Mouse (Mus musculus): ENCODE measurements around the gene Tuba8. TPM values are rescaled to one million over a fixed set of nuclear protein-coding genes. Genes with fewer than 3 reads are reported as not detected.

The Tuba8 gene
- polyA plus RNA-seq, 1 experiment from 2014 or later = 0.25 TPM

Other genes starting within 250 kb of the Tuba8 start
- 28.1 TPM in 2 replicates for gene Mical3, start 79.7 kb upstream of the Tuba8 start, polyA plus RNA-seq (2015; fragmentation: Nextera tagmentation; extraction: Ambion mirVana)
- gene Pex26, start 27.0 kb upstream of the Tuba8 start, polyA plus RNA-seq (2015; fragmentation: Nextera tagmentation; extraction: Ambion mirVana) = 12.3 and 13.5 TPM in 2 replicates
- 1.0 and 2.9 TPM in 2 replicates for gene Usp18, start 35.2 kb downstream of the Tuba8 start, polyA plus RNA-seq (2015; fragmentation: Nextera tagmentation; extraction: Ambion mirVana)
- 34.5 and 38.2 TPM in 2 replicates for gene Slc6a13, start 89.5 kb downstream of the Tuba8 start, polyA plus RNA-seq (2015; fragmentation: Nextera tagmentation; extraction: Ambion mirVana)
- 0.63 and 0.89 TPM in 2 replicates for gene Slc6a12, start 132.4 kb downstream of the Tuba8 start, polyA plus RNA-seq (2015; fragmentation: Nextera tagmentation; extraction: Ambion mirVana)